Mouse (Mus musculus) spleen, postnatal 14 days (tissue): ENCODE results near the gene Car12.
"Not testable (repeated sequence)": the region's sequence is repeated elsewhere in the genome, so short reads cannot be mapped to it uniquely, and the experiment has no call there.

ENCODE experiments used
- DNase-seq, 2 experiments: peaks; one replicate each; pipeline ENCODE4 v3.0.0; 2021 to 2022; ENCODE audit warnings: low spot score in 2 of 2

Car12 gene

GRCm38 (mm10) chr9:66769275-66769674, 55.8 kb downstream of the Car12 start:
- DNase-seq = no peak

- DNase-seq = no peak
Measured at GRCm38 (mm10) chr9:66770701-66771100, 57.2 kb downstream of the Car12 start.

- peak in 1 of 2 experiments; percentile 25 for DNase-seq
Measured at GRCm38 (mm10) chr9:66784552-66784951, 71.1 kb downstream of the Car12 start.

GRCm38 (mm10) chr9:66787821-66788220, 74.3 kb downstream of the Car12 start:
- DNase-seq = no peak

GRCm38 (mm10) chr9:66794629-66795463, 81.4 kb downstream of the Car12 start:
- DNase-seq = no peak

- DNase-seq = peak; percentile 77
Measured at GRCm38 (mm10) chr9:66795464-66796324, 82.2 kb downstream of the Car12 start, which contains the start of gene Aph1b. Gene Aph1b, minus strand, starts transcription at chr9:66795490.

- DNase-seq = no peak
Measured at GRCm38 (mm10) chr9:66796739-66797138, 83.3 kb downstream of the Car12 start, which contains the start of gene Gm10647. Gene Gm10647, plus strand, starts transcription at chr9:66797039.

GRCm38 (mm10) chr9:66801947-66802346, 88.5 kb downstream of the Car12 start:
- no peak for DNase-seq

GRCm38 (mm10) chr9:66805951-66806350, 92.5 kb downstream of the Car12 start:
- DNase-seq = not testable (repeated sequence)

- no peak for DNase-seq
Measured at GRCm38 (mm10) chr9:66813392-66813791, 99.9 kb downstream of the Car12 start.
